Mouse (Mus musculus) liver, embryonic 12.5 days (tissue): Measurements from ENCODE around the gene Pdia3. TPM values are rescaled to one million over a fixed set of nuclear protein-coding genes. Genes with fewer than 3 reads are reported as not detected.
"Not testable (repeated sequence)": the region's sequence is repeated elsewhere in the genome, so short reads cannot be mapped to it uniquely, and the experiment has no call there.

Experiments used
- ATAC-seq: fragments of 200-750 bp; cut with Nextera tagmentation; 2 replicates; pipeline ENCODE4 v1.8.0; 2017; ENCODE audit warnings: moderate number of reproducible peaks, mild to moderate bottlenecking, moderate library complexity
- H3K27ac ChIP-seq: fragments of 300-500 bp; sonication (generic); 2 replicates; pipeline ENCODE4 v1.5.1; 2016; ENCODE audit warnings: mild to moderate bottlenecking
- H3K27me3 ChIP-seq: fragments of 300-500 bp; sonication (generic); replicated peaks from 2 replicates; pipeline ENCODE4 v1.6.1; 2016; ENCODE audit warnings: mild to moderate bottlenecking, moderate library complexity
- H3K36me3 ChIP-seq: fragments of 300-500 bp; sonication (generic); 2 replicates; pipeline ENCODE4 v1.6.1; 2016; ENCODE audit warnings: mild to moderate bottlenecking, moderate library complexity
- H3K4me1 ChIP-seq: fragments of 300-500 bp; sonication (generic); 2 replicates; pipeline ENCODE4 v1.6.1; 2016
- H3K4me2 ChIP-seq: fragments of 300-500 bp; sonication (generic); 2 replicates; pipeline ENCODE4 v1.6.1; 2016; ENCODE audit warnings: mild to moderate bottlenecking, moderate library complexity
- H3K4me3 ChIP-seq: fragments of 300-500 bp; sonication (generic); 2 replicates; pipeline ENCODE4 v1.5.1; 2016; ENCODE audit warnings: mild to moderate bottlenecking, moderate library complexity
- H3K9ac ChIP-seq: fragments of 300-500 bp; sonication (generic); 2 replicates; pipeline ENCODE4 v1.6.1; 2016; ENCODE audit warnings: mild to moderate bottlenecking, moderate library complexity
- H3K9me3 ChIP-seq: fragments of 300-500 bp; sonication (generic); replicated peaks from 2 replicates; pipeline ENCODE4 v1.6.1; 2016; ENCODE audit warnings: mild to moderate bottlenecking, moderate library complexity
- WGBS: fragments of 180-500 bp; shearing (Covaris S2); methylation state at CpG from one replicate; pipeline ENCODE4 v1.1.7; 2016; ENCODE audit not compliant: insufficient replicate concordance; 5-methylcytosine and 5-hydroxymethylcytosine counted together
- polyA plus RNA-seq: library from polyadenylated mRNA; unstranded; fragments of >200 nt; fragmentation: Nextera tagmentation; extraction: Ambion mirVana; gene quantifications from 2 replicates; pipeline ENCODE4 v1.2.1, GENCODE M21; 2016

The Pdia3 gene
- polyA plus RNA-seq, 1 experiment from 2014 or later: 364 TPM

GRCm38 (mm10) chr2:121456692-121457642 lies 43.4 kb downstream of the Pdia3 start, which contains the start of gene Serinc4:
Gene Serinc4, minus strand, starts transcription at chr2:121456781.
- ATAC-seq: peak; percentile 96
- Histone ChIP-seq H3K36me3 (peaks cover 62% of the 10 kb centered on the region), H3K9ac (peak within 1 kb of the TSS; percentile 78), H3K4me3 (peak within 1 kb of the TSS; percentile 75), H3K4me2 (peak within 1 kb of the TSS; percentile 80), H3K27ac (peak within 1 kb of the TSS; percentile 87), H3K27me3 (no peaks in the 10 kb centered on the region), H3K9me3 (no peaks in the 10 kb centered on the region), H3K4me1 (peaks cover 31% of the 10 kb centered on the region)
- WGBS: 4% methylated on average over 41 of the region's 41 CpGs

GRCm38 (mm10) chr2:121460071-121460470 lies 46.5 kb downstream of the Pdia3 start:
- no peak overlapping the region for H3K27ac ChIP-seq
- 74% methylated on average over 2 of the region's 2 CpGs for WGBS
- ATAC-seq: no peak

GRCm38 (mm10) chr2:121468982-121469381 lies 55.4 kb downstream of the Pdia3 start:
- 73% methylated on average over 4 of the region's 6 CpGs for WGBS
- ATAC-seq, H3K4me2 ChIP-seq, H3K9ac ChIP-seq, H3K27ac ChIP-seq, H3K4me1 ChIP-seq, H3K4me3 ChIP-seq, H3K9me3 ChIP-seq, H3K27me3 ChIP-seq: not testable (repeated sequence)
- peaks cover 11% of the 10 kb centered on the region for H3K36me3 ChIP-seq

More at GRCm38 (mm10) chr2:121460071-121460470, 46.5 kb downstream of the Pdia3 start:
- no peak overlapping the region for H3K4me3 ChIP-seq
- no peak overlapping the region for H3K9ac ChIP-seq
- H3K9me3 ChIP-seq: no peaks in the 10 kb centered on the region
- peaks cover 35% of the 10 kb centered on the region for H3K36me3 ChIP-seq
- no peaks in the 10 kb centered on the region for H3K27me3 ChIP-seq
- H3K4me1 ChIP-seq: peaks cover 24% of the 10 kb centered on the region
- H3K4me2 ChIP-seq: no peak overlapping the region

- not testable (repeated sequence) for H3K9me3 ChIP-seq, H3K27me3 ChIP-seq, ATAC-seq, H3K27ac ChIP-seq, H3K9ac ChIP-seq
- 90% methylated on average over 3 of the region's 3 CpGs for WGBS
- peak overlapping the region; percentile 74 for H3K4me3 ChIP-seq
- H3K4me1 ChIP-seq: peaks cover 13% of the 10 kb centered on the region; the same call in 1 of the 2 replicates
- peaks cover 18% of the 10 kb centered on the region for H3K36me3 ChIP-seq
- peak overlapping the region; percentile 79 for H3K4me2 ChIP-seq
Observed at GRCm38 (mm10) chr2:121472783-121473182, 59.2 kb downstream of the Pdia3 start.

GRCm38 (mm10) chr2:121473301-121474179 lies 60.0 kb downstream of the Pdia3 start, which contains the start of gene Mfap1b:
Gene Mfap1b, minus strand, starts transcription at chr2:121474067.
- H3K27me3 ChIP-seq: not testable (repeated sequence)
- H3K27ac ChIP-seq: peak within 1 kb of the TSS; percentile 80

GRCm38 (mm10) chr2:121474180-121474535 lies 60.6 kb downstream of the Pdia3 start:
- WGBS: 17% methylated on average over 8 of the region's 8 CpGs
- Histone ChIP-seq H3K36me3 (peaks cover 15% of the 10 kb centered on the region), H3K4me1 (peaks cover 13% of the 10 kb centered on the region; the same call in 1 of the 2 replicates), H3K27ac (peak overlapping the region; percentile 80), H3K4me2 (peak overlapping the region; percentile 79), H3K4me3 (peak overlapping the region; percentile 74), H3K9ac (peak overlapping the region; percentile 78), H3K27me3 (no peaks in the 10 kb centered on the region), H3K9me3 (no peaks in the 10 kb centered on the region)
- ATAC-seq: peak; percentile 50

More at GRCm38 (mm10) chr2:121473301-121474179, 60.0 kb downstream of the Pdia3 start, which contains the start of gene Mfap1b:
- Histone ChIP-seq H3K4me3 (peak within 1 kb of the TSS; percentile 74), H3K4me2 (peak within 1 kb of the TSS; percentile 79), H3K9ac (peak within 1 kb of the TSS; percentile 78), H3K4me1 (peaks cover 13% of the 10 kb centered on the region; the same call in 1 of the 2 replicates), H3K36me3 (peaks cover 15% of the 10 kb centered on the region)
- H3K9me3 ChIP-seq: not testable (repeated sequence)
- peak; percentile 95 for ATAC-seq
- WGBS: 3% methylated on average over 41 of the region's 41 CpGs

- not testable (repeated sequence) for H3K27ac ChIP-seq, H3K27me3 ChIP-seq, H3K4me2 ChIP-seq, H3K9ac ChIP-seq, H3K9me3 ChIP-seq, ATAC-seq, H3K4me3 ChIP-seq
- 88% methylated on average over 2 of the region's 2 CpGs for WGBS
- Histone ChIP-seq H3K36me3 (peaks cover 14% of the 10 kb centered on the region), H3K4me1 (peaks cover 13% of the 10 kb centered on the region; the same call in 1 of the 2 replicates)
Observed at GRCm38 (mm10) chr2:121475306-121475705, 61.7 kb downstream of the Pdia3 start.

GRCm38 (mm10) chr2:121477491-121478266 lies 64.1 kb downstream of the Pdia3 start:
- Histone ChIP-seq H3K9me3 (no peaks in the 10 kb centered on the region), H3K4me3 (no peak overlapping the region), H3K27ac (no peak overlapping the region), H3K27me3 (peaks cover 3% of the 10 kb centered on the region), H3K4me2 (no peak overlapping the region), H3K36me3 (peaks cover 7% of the 10 kb centered on the region), H3K9ac (no peak overlapping the region), H3K4me1 (peaks cover 11% of the 10 kb centered on the region; the same call in 1 of the 2 replicates)
- ATAC-seq: no peak
- 63% methylated on average over 3 of the region's 3 CpGs for WGBS

- Histone ChIP-seq H3K4me3 (no peak overlapping the region), H3K36me3 (peaks cover 7% of the 10 kb centered on the region)
- WGBS: 33% methylated on average over 3 of the region's 3 CpGs
Observed at GRCm38 (mm10) chr2:121480498-121480897, 66.9 kb downstream of the Pdia3 start.

GRCm38 (mm10) chr2:121480916-121481315 lies 67.3 kb downstream of the Pdia3 start:
- H3K9me3 ChIP-seq, ATAC-seq, H3K9ac ChIP-seq, H3K4me1 ChIP-seq, H3K36me3 ChIP-seq, H3K27ac ChIP-seq, H3K4me2 ChIP-seq, H3K4me3 ChIP-seq: not testable (repeated sequence)
- WGBS: 73% methylated on average over 13 of the region's 13 CpGs
- peaks cover 11% of the 10 kb centered on the region for H3K27me3 ChIP-seq

More at GRCm38 (mm10) chr2:121480498-121480897, 66.9 kb downstream of the Pdia3 start:
- 0 out of 2 replicates have a peak, but pooled peaks have one; percentile 30 for ATAC-seq
- Histone ChIP-seq H3K9me3 (no peaks in the 10 kb centered on the region), H3K9ac (no peak overlapping the region), H3K27me3 (peaks cover 11% of the 10 kb centered on the region), H3K4me2 (no peak overlapping the region), H3K27ac (no peak overlapping the region), H3K4me1 (no peaks in the 10 kb centered on the region)

GRCm38 (mm10) chr2:121483576-121483975 lies 70.0 kb downstream of the Pdia3 start:
- no peak for ATAC-seq
- Histone ChIP-seq H3K4me3 (no peak overlapping the region), H3K36me3 (no peaks in the 10 kb centered on the region), H3K27ac (no peak overlapping the region), H3K4me1 (no peaks in the 10 kb centered on the region), H3K9me3 (no peaks in the 10 kb centered on the region), H3K9ac (no peak overlapping the region), H3K4me2 (no peak overlapping the region), H3K27me3 (peaks cover 11% of the 10 kb centered on the region)
- 73% methylated on average over 8 of the region's 8 CpGs for WGBS
